Mouse (Mus musculus) CH12.LX (cell line): ENCODE results near the gene Casp8ap2.

Experiments
- BHLHE40 ChIP-seq: IDR thresholded peaks from 2 replicates; pipeline ENCODE4 v1.6.1; 2011; ENCODE audit warnings: mild to moderate bottlenecking, low read depth, low read length, improper control_type of control experiment
- CTCF ChIP-seq, 2 experiments: IDR thresholded peaks in 1 of 2; conservative IDR thresholded peaks in 1 of 2; 2 replicates each; pipeline ENCODE4 v1.5.1; 2011 to 2012; ENCODE audit warnings: low read depth in 2 of 2, low read length in 2 of 2, improper control_type of control experiment in 1 of 2, inconsistent platforms in 1 of 2, mild to moderate bottlenecking in 1 of 2, moderate library complexity in 1 of 2
- E2F4 ChIP-seq: IDR thresholded peaks from 2 replicates; pipeline ENCODE4 v1.6.1; 2011; ENCODE audit warnings: low read depth, low read length, improper control_type of control experiment; ENCODE audit not compliant: insufficient replicate concordance
- MAFK ChIP-seq: IDR thresholded peaks from 2 replicates; pipeline ENCODE4 v1.6.1; 2011; ENCODE audit warnings: low read length, improper control_type of control experiment; ENCODE audit not compliant: insufficient replicate concordance
- MAX ChIP-seq: IDR thresholded peaks from 2 replicates; pipeline ENCODE4 v1.6.1; 2011; ENCODE audit warnings: low read length, improper control_type of control experiment
- MAZ ChIP-seq: IDR thresholded peaks from 2 replicates; pipeline ENCODE4 v1.6.1; 2012; ENCODE audit warnings: low read depth, mild to moderate bottlenecking, inconsistent platforms, low read length, improper control_type of control experiment, moderate library complexity
- MEF2A ChIP-seq: IDR thresholded peaks from 2 replicates; pipeline ENCODE4 v1.6.1; 2014; ENCODE audit warnings: low read depth, mild to moderate bottlenecking, inconsistent platforms, low read length, improper control_type of control experiment, borderline replicate concordance
- POLR2A ChIP-seq: IDR thresholded peaks from 2 replicates; pipeline ENCODE4 v1.6.1; 2011; ENCODE audit warnings: low read depth, mild to moderate bottlenecking, improper control_type of control experiment, low read length
- TCF12 ChIP-seq: IDR thresholded peaks from 2 replicates; pipeline ENCODE4 v1.6.1; 2014; ENCODE audit warnings: low read depth, mild to moderate bottlenecking, inconsistent platforms, low read length, improper control_type of control experiment
- USF1 ChIP-seq: IDR thresholded peaks from 2 replicates; pipeline ENCODE4 v1.6.1; 2014; ENCODE audit warnings: low read depth, mild to moderate bottlenecking, inconsistent platforms, low read length, improper control_type of control experiment
- ZKSCAN1 ChIP-seq: IDR thresholded peaks from 2 replicates; pipeline ENCODE4 v1.6.1; 2012; ENCODE audit warnings: low read depth, inconsistent platforms, low read length, improper control_type of control experiment, borderline replicate concordance
- ZMIZ1 ChIP-seq: IDR thresholded peaks from 2 replicates; pipeline ENCODE4 v1.6.1; 2012; ENCODE audit warnings: low read depth, mild to moderate bottlenecking, inconsistent platforms, low read length, improper control_type of control experiment
- ZNF384 ChIP-seq: IDR thresholded peaks from 2 replicates; pipeline ENCODE4 v1.6.1; 2012; ENCODE audit warnings: low read depth, low read length, improper control_type of control experiment, inconsistent platforms

GRCm38 (mm10) chr4:32587543-32587942, 27.7 kb upstream of the Casp8ap2 start:
- TF ChIP-seq CTCF (conservative IDR thresholded peaks at IDR 0.05 in 1 of 2, IDR thresholded peaks at IDR 0.05 in 1 of 2; ENCODE audit: low read depth in 2 of 2, low read length in 2 of 2): no peak
- no peak for TF ChIP-seq MAX
- TF ChIP-seq MAZ: no peak
- TF ChIP-seq BHLHE40: peak; percentile 16; the same call in 1 of the 2 replicates
- no peak for TF ChIP-seq POLR2A
- TF ChIP-seq MAFK: no peak
- TF ChIP-seq ZKSCAN1: no peak
- no peak for TF ChIP-seq E2F4
- no peak for TF ChIP-seq MEF2A
- TF ChIP-seq USF1: no peak
- TF ChIP-seq ZMIZ1: no peak
- no peak for TF ChIP-seq ZNF384
- no peak for TF ChIP-seq TCF12
